ENCODE assay signal across 19 mouse cellular contexts in genomic region chr17:23877166-23877565, GRCm38 (mm10). TPM values are rescaled to one million over a fixed set of nuclear protein-coding genes. Genes with fewer than 3 reads are reported as not detected.
A peak's percentile ranks its signal among the peaks of the same experiment; 100 is the strongest.
DNase-seq lines count a peak whose midpoint lies in the region; ATAC-seq lines count a peak whose summit lies in the region.
"Had no signal": no experiment of that assay in that cellular context is flagged by ENCODE, and none has a peak within 500 bp of the region (broad histone marks: within the 10 kb centered on the region; RNA-seq: fewer than 3 reads in every experiment).

No protein-coding gene starts in this region.

- H3K4me3 ChIP-seq in hindbrain, embryonic 13.5 days: no peak overlapping the region
- no peak overlapping the region for H3K4me3 ChIP-seq in hindbrain, embryonic 10.5 days
- H3K4me3 ChIP-seq in limb, embryonic 15.5 days: no peak overlapping the region
- H3K4me3 ChIP-seq in limb, embryonic 10.5 days: no peak overlapping the region
- no peak overlapping the region for H3K4me3 ChIP-seq in embryonic facial prominence, embryonic 15.5 days (replicated peaks)
- no peak overlapping the region for H3K4me3 ChIP-seq in neural tube, embryonic 14.5 days (ENCODE audit: low read depth, low read length)
- H3K4me3 ChIP-seq: limb, embryonic 12.5 days; liver, embryonic 15.5 days; megakaryocyte, embryonic 14.5 days had no signal

- H3K27me3 ChIP-seq in hindbrain, embryonic 13.5 days: no peaks in the 10 kb centered on the region
- no peaks in the 10 kb centered on the region for H3K27me3 ChIP-seq in hindbrain, embryonic 10.5 days (ENCODE audit: insufficient read depth, poor library complexity, severe bottlenecking)
- no peaks in the 10 kb centered on the region for H3K27me3 ChIP-seq in limb, embryonic 15.5 days
- no peaks in the 10 kb centered on the region for H3K27me3 ChIP-seq in limb, embryonic 10.5 days (ENCODE audit: low read depth, poor library complexity, severe bottlenecking)
- no peaks in the 10 kb centered on the region for H3K27me3 ChIP-seq in embryonic facial prominence, embryonic 15.5 days
- H3K27me3 ChIP-seq in neural tube, embryonic 14.5 days (ENCODE audit: control insufficient read depth, insufficient read depth, low read length): no peaks in the 10 kb centered on the region
- H3K27me3 ChIP-seq: limb, embryonic 12.5 days; liver, embryonic 15.5 days had no signal

- H3K9ac ChIP-seq in hindbrain, embryonic 13.5 days: no peak overlapping the region
- no peak overlapping the region for H3K9ac ChIP-seq in limb, embryonic 15.5 days
- no peak overlapping the region for H3K9ac ChIP-seq in embryonic facial prominence, embryonic 15.5 days
- H3K9ac ChIP-seq in neural tube, embryonic 14.5 days (replicated peaks; ENCODE audit: low read depth, low read length): no peak overlapping the region
- H3K9ac ChIP-seq: limb, embryonic 12.5 days; liver, embryonic 15.5 days had no signal

- H3K27ac ChIP-seq in hindbrain, embryonic 13.5 days: no peak overlapping the region
- no peak overlapping the region for H3K27ac ChIP-seq in hindbrain, embryonic 10.5 days
- H3K27ac ChIP-seq in limb, embryonic 15.5 days: peak overlapping the region; percentile 27; the same call in 1 of the 2 replicates
- H3K27ac ChIP-seq in limb, embryonic 10.5 days: no peak overlapping the region
- no peak overlapping the region for H3K27ac ChIP-seq in embryonic facial prominence, embryonic 15.5 days (replicated peaks)
- H3K27ac ChIP-seq in neural tube, embryonic 14.5 days (ENCODE audit: low read depth, low read length): no peak overlapping the region
- H3K27ac ChIP-seq: kidney, postnatal 0 days; limb, embryonic 12.5 days; liver, embryonic 15.5 days had no signal

- no peaks in the 10 kb centered on the region for H3K36me3 ChIP-seq in hindbrain, embryonic 13.5 days
- no peaks in the 10 kb centered on the region for H3K36me3 ChIP-seq in hindbrain, embryonic 10.5 days
- H3K36me3 ChIP-seq in limb, embryonic 15.5 days: no peaks in the 10 kb centered on the region
- no peaks in the 10 kb centered on the region for H3K36me3 ChIP-seq in limb, embryonic 10.5 days
- no peaks in the 10 kb centered on the region for H3K36me3 ChIP-seq in embryonic facial prominence, embryonic 15.5 days
- no peaks in the 10 kb centered on the region for H3K36me3 ChIP-seq in neural tube, embryonic 14.5 days (ENCODE audit: control insufficient read depth, insufficient read depth, low read length)
- H3K36me3 ChIP-seq: G1E; limb, embryonic 12.5 days; liver, embryonic 15.5 days had no signal

- no peak overlapping the region for H3K4me2 ChIP-seq in hindbrain, embryonic 13.5 days
- no peak overlapping the region for H3K4me2 ChIP-seq in limb, embryonic 15.5 days
- no peak overlapping the region for H3K4me2 ChIP-seq in embryonic facial prominence, embryonic 15.5 days (replicated peaks)
- H3K4me2 ChIP-seq in neural tube, embryonic 14.5 days (ENCODE audit: low read depth, low read length): no peak overlapping the region
- H3K4me2 ChIP-seq: limb, embryonic 12.5 days; liver, embryonic 15.5 days had no signal

- DNase-seq in hindbrain, embryonic 10.5 days (ENCODE audit: low spot score): no peak
- DNase-seq in limb, embryonic 10.5 days (ENCODE audit: low spot score): no peak
- no peak for DNase-seq in spleen, postnatal 14 days (ENCODE audit: low spot score in 2 of 2)
- DNase-seq: adrenal gland, adult 2 months; embryo, embryonic 11 days; heart, postnatal 10 days; lung, postnatal 10 days; thymus, postnatal 14 days had no signal

- 77% methylated on average over 2 of the region's 2 CpGs for WGBS in hindbrain, embryonic 13.5 days
- 83% methylated on average over 2 of the region's 2 CpGs for WGBS in hindbrain, embryonic 10.5 days
- 73% methylated on average over 2 of the region's 2 CpGs for whole genome bisulfite sequencing in limb, embryonic 15.5 days
- 84% methylated on average over 2 of the region's 2 CpGs for WGBS in limb, embryonic 10.5 days
- 82% methylated on average over 2 of the region's 2 CpGs for WGBS in embryonic facial prominence, embryonic 15.5 days
- WGBS in neural tube, embryonic 14.5 days: 77% methylated on average over 2 of the region's 2 CpGs

- peak; percentile 24 for ATAC-seq in hindbrain, embryonic 13.5 days (ENCODE audit: low FRiP score)
- 0 out of 2 replicates have a peak, but pooled peaks have one; percentile 3 for ATAC-seq in limb, embryonic 15.5 days (ENCODE audit: insufficient number of reproducible peaks, low FRiP score, low TSS enrichment, low read depth)
- ATAC-seq in embryonic facial prominence, embryonic 15.5 days (ENCODE audit: insufficient number of reproducible peaks, low FRiP score, low TSS enrichment, low read depth): peak; percentile 20; the same call in 1 of the 2 replicates
- ATAC-seq in neural tube, embryonic 14.5 days (ENCODE audit: low read depth): peak; percentile 71; the same call in 1 of the 2 replicates
- ATAC-seq: intestine, postnatal 0 days had no signal

- H3K9me3 ChIP-seq in hindbrain, embryonic 13.5 days: no peaks in the 10 kb centered on the region
- H3K9me3 ChIP-seq in hindbrain, embryonic 10.5 days: no peaks in the 10 kb centered on the region
- no peaks in the 10 kb centered on the region for H3K9me3 ChIP-seq in limb, embryonic 15.5 days
- no peaks in the 10 kb centered on the region for H3K9me3 ChIP-seq in limb, embryonic 10.5 days (replicated peaks)
- no peaks in the 10 kb centered on the region for H3K9me3 ChIP-seq in embryonic facial prominence, embryonic 15.5 days (replicated peaks)
- no peaks in the 10 kb centered on the region for H3K9me3 ChIP-seq in neural tube, embryonic 14.5 days (ENCODE audit: control insufficient read depth, low read length)
- H3K9me3 ChIP-seq: G1E; limb, embryonic 12.5 days; liver, embryonic 15.5 days; megakaryocyte, embryonic 14.5 days had no signal

- no peaks in the 10 kb centered on the region for H3K4me1 ChIP-seq in hindbrain, embryonic 13.5 days (replicated peaks)
- H3K4me1 ChIP-seq in hindbrain, embryonic 10.5 days (replicated peaks): peaks cover 2% of the 10 kb centered on the region; the same call in 1 of the 2 replicates
- H3K4me1 ChIP-seq in limb, embryonic 15.5 days: 0 out of 2 replicates have a peak, but pooled peaks cover 4% of the 10 kb centered on the region
- H3K4me1 ChIP-seq in limb, embryonic 10.5 days: peaks cover 5% of the 10 kb centered on the region; the same call in 1 of the 2 replicates
- no peaks in the 10 kb centered on the region for H3K4me1 ChIP-seq in embryonic facial prominence, embryonic 15.5 days
- H3K4me1 ChIP-seq in neural tube, embryonic 14.5 days (ENCODE audit: control insufficient read depth, insufficient read depth, low read length): no peaks in the 10 kb centered on the region
- H3K4me1 ChIP-seq: limb, embryonic 12.5 days; liver, embryonic 15.5 days had no signal

RNA-seq across cellular contexts. Expression of gene Dcpp1, which starts 3.5 kb away (rescaled TPM):
- polyA plus RNA-seq in hindbrain, embryonic 13.5 days (2015; fragmentation: Nextera tagmentation; extraction: Ambion mirVana): not detected in 2 replicates
- not detected in 2 replicates for polyA plus RNA-seq in hindbrain, embryonic 10.5 days (2016; fragmentation: Nextera tagmentation; extraction: Ambion mirVana)
- polyA plus RNA-seq in limb, embryonic 15.5 days (2015; fragmentation: Nextera tagmentation; extraction: Ambion mirVana): not detected in 2 replicates
- not detected in 2 replicates for polyA plus RNA-seq in limb, embryonic 10.5 days (2016; fragmentation: Nextera tagmentation; extraction: Ambion mirVana)
- 3.1 TPM in 1 of 2 replicates, not detected in the other for polyA plus RNA-seq in embryonic facial prominence, embryonic 15.5 days (2015; fragmentation: Nextera tagmentation; extraction: Ambion mirVana)
- polyA plus RNA-seq in neural tube, embryonic 14.5 days (2014; fragmentation: Nextera tagmentation; extraction: Ambion mirVana): not detected in 2 replicates
- polyA plus RNA-seq: adrenal gland, adult 2 months; G1E; gonadal fat pad, adult 2 months; kidney, postnatal 0 days; limb, embryonic 12.5 days; liver, embryonic 15.5 days had no signal

RNA-seq across cellular contexts. Expression of gene Dcpp2, which starts 3.5 kb away (rescaled TPM):
- polyA plus RNA-seq in hindbrain, embryonic 13.5 days (2015; fragmentation: Nextera tagmentation; extraction: Ambion mirVana): not detected in 2 replicates
- polyA plus RNA-seq in hindbrain, embryonic 10.5 days (2016; fragmentation: Nextera tagmentation; extraction: Ambion mirVana): not detected in 2 replicates
- polyA plus RNA-seq in limb, embryonic 15.5 days (2015; fragmentation: Nextera tagmentation; extraction: Ambion mirVana): not detected in 2 replicates
- not detected in 2 replicates for polyA plus RNA-seq in limb, embryonic 10.5 days (2016; fragmentation: Nextera tagmentation; extraction: Ambion mirVana)
- polyA plus RNA-seq in embryonic facial prominence, embryonic 15.5 days (2015; fragmentation: Nextera tagmentation; extraction: Ambion mirVana): not detected in 2 replicates
- polyA plus RNA-seq in neural tube, embryonic 14.5 days (2014; fragmentation: Nextera tagmentation; extraction: Ambion mirVana): not detected in 2 replicates
- polyA plus RNA-seq: adrenal gland, adult 2 months; G1E; gonadal fat pad, adult 2 months; intestine, postnatal 0 days; kidney, postnatal 0 days; limb, embryonic 12.5 days; liver, embryonic 15.5 days had no signal

RNA-seq across cellular contexts. Expression of gene Prss21, which starts 9.3 kb away (rescaled TPM):
- not detected in 2 replicates for polyA plus RNA-seq in hindbrain, embryonic 13.5 days (2015; fragmentation: Nextera tagmentation; extraction: Ambion mirVana)
- polyA plus RNA-seq in hindbrain, embryonic 10.5 days (2016; fragmentation: Nextera tagmentation; extraction: Ambion mirVana): not detected in 2 replicates
- not detected in 2 replicates for polyA plus RNA-seq in limb, embryonic 15.5 days (2015; fragmentation: Nextera tagmentation; extraction: Ambion mirVana)
- not detected in 2 replicates for polyA plus RNA-seq in limb, embryonic 10.5 days (2016; fragmentation: Nextera tagmentation; extraction: Ambion mirVana)
- not detected in 2 replicates for polyA plus RNA-seq in embryonic facial prominence, embryonic 15.5 days (2015; fragmentation: Nextera tagmentation; extraction: Ambion mirVana)
- polyA plus RNA-seq in neural tube, embryonic 14.5 days (2014; fragmentation: Nextera tagmentation; extraction: Ambion mirVana): not detected in 2 replicates
- polyA plus RNA-seq: adrenal gland, adult 2 months; G1E; intestine, postnatal 0 days; kidney, postnatal 0 days; limb, embryonic 12.5 days; liver, embryonic 15.5 days had no signal

RNA-seq across cellular contexts. Expression of gene Prss41, which starts 33.2 kb away (rescaled TPM):
- 0.86 and 0.98 TPM in 2 replicates for polyA plus RNA-seq in hindbrain, embryonic 13.5 days (2015; fragmentation: Nextera tagmentation; extraction: Ambion mirVana)
- 1.6 and 1.9 TPM in 2 replicates for polyA plus RNA-seq in hindbrain, embryonic 10.5 days (2016; fragmentation: Nextera tagmentation; extraction: Ambion mirVana)
- 0.73 and 1.0 TPM in 2 replicates for polyA plus RNA-seq in limb, embryonic 15.5 days (2015; fragmentation: Nextera tagmentation; extraction: Ambion mirVana)
- polyA plus RNA-seq in limb, embryonic 10.5 days (2016; fragmentation: Nextera tagmentation; extraction: Ambion mirVana): 3.3 and 3.9 TPM in 2 replicates
- polyA plus RNA-seq in embryonic facial prominence, embryonic 15.5 days (2015; fragmentation: Nextera tagmentation; extraction: Ambion mirVana): 1.8 and 2.0 TPM in 2 replicates
- polyA plus RNA-seq in neural tube, embryonic 14.5 days (2014; fragmentation: Nextera tagmentation; extraction: Ambion mirVana): 0.68 and 0.96 TPM in 2 replicates
- polyA plus RNA-seq: G1E had no signal

RNA-seq across cellular contexts. Expression of gene Prss32, which starts 33.5 kb away (rescaled TPM):
- not detected in 2 replicates for polyA plus RNA-seq in hindbrain, embryonic 13.5 days (2015; fragmentation: Nextera tagmentation; extraction: Ambion mirVana)
- polyA plus RNA-seq in hindbrain, embryonic 10.5 days (2016; fragmentation: Nextera tagmentation; extraction: Ambion mirVana): not detected in 2 replicates
- polyA plus RNA-seq in limb, embryonic 15.5 days (2015; fragmentation: Nextera tagmentation; extraction: Ambion mirVana): not detected in 2 replicates
- not detected in 2 replicates for polyA plus RNA-seq in limb, embryonic 10.5 days (2016; fragmentation: Nextera tagmentation; extraction: Ambion mirVana)
- polyA plus RNA-seq in embryonic facial prominence, embryonic 15.5 days (2015; fragmentation: Nextera tagmentation; extraction: Ambion mirVana): 0.12 TPM in 1 of 2 replicates, not detected in the other
- not detected in 2 replicates for polyA plus RNA-seq in neural tube, embryonic 14.5 days (2014; fragmentation: Nextera tagmentation; extraction: Ambion mirVana)
- polyA plus RNA-seq: adrenal gland, adult 2 months; G1E; kidney, postnatal 0 days; limb, embryonic 12.5 days; liver, embryonic 15.5 days had no signal

Comparison
In these comparisons a context has a peak if more than half of its experiments do, and no peak if none do; other contexts are left out.
1. ATAC-seq: peak in every context shown above with its lines; median percentile 71 in neural tube, embryonic 14.5 days; 24 in hindbrain, embryonic 13.5 days; 20 in embryonic facial prominence, embryonic 15.5 days; 3 in limb, embryonic 15.5 days.